Comparison of ENCODE assay signal across 11 mouse cellular contexts in genomic region chr6:91514135-91514534, GRCm38 (mm10). TPM values are rescaled to one million over a fixed set of nuclear protein-coding genes. Genes with fewer than 3 reads are reported as not detected.
DNase-seq lines count a peak whose midpoint lies in the region; ATAC-seq and TF ChIP-seq lines count a peak whose summit lies in the region.
"Had no signal": no experiment of that assay in that cellular context is flagged by ENCODE, and none has a peak within 500 bp of the region (broad histone marks: within the 10 kb centered on the region; RNA-seq: fewer than 3 reads in every experiment).

No protein-coding gene starts in this region.

- H3K9me3 ChIP-seq in hindbrain, embryonic 12.5 days (replicated peaks) = no peaks in the 10 kb centered on the region
- H3K9me3 ChIP-seq in hindbrain, postnatal 0 days (ENCODE audit: low read length) = no peaks in the 10 kb centered on the region
- no peaks in the 10 kb centered on the region for H3K9me3 ChIP-seq in midbrain, embryonic 14.5 days (ENCODE audit: control insufficient read depth, low read length)
- H3K9me3 ChIP-seq in midbrain, embryonic 11.5 days (ENCODE audit: control insufficient read depth, low read length) = no peaks in the 10 kb centered on the region
- H3K9me3 ChIP-seq in limb, embryonic 11.5 days (ENCODE audit: control insufficient read depth, low read length) = no peaks in the 10 kb centered on the region

- peaks cover 23% of the 10 kb centered on the region for H3K4me1 ChIP-seq in hindbrain, embryonic 12.5 days
- 0 out of 2 replicates have a peak, but pooled peaks cover 6% of the 10 kb centered on the region for H3K4me1 ChIP-seq in hindbrain, postnatal 0 days (ENCODE audit: insufficient read depth, low read length)
- H3K4me1 ChIP-seq in midbrain, embryonic 14.5 days (ENCODE audit: control insufficient read depth, insufficient read depth, low read length) = peaks cover 17% of the 10 kb centered on the region
- peaks cover 14% of the 10 kb centered on the region for H3K4me1 ChIP-seq in midbrain, embryonic 11.5 days (ENCODE audit: control insufficient read depth, insufficient read depth, low read length)
- 0 out of 2 replicates have a peak, but pooled peaks cover 3% of the 10 kb centered on the region for H3K4me1 ChIP-seq in limb, embryonic 11.5 days (ENCODE audit: control insufficient read depth, insufficient read depth, low read length)

- no peak for ATAC-seq in hindbrain, embryonic 12.5 days (ENCODE audit: low FRiP score)
- no peak for ATAC-seq in hindbrain, postnatal 0 days
- ATAC-seq in midbrain, embryonic 14.5 days (ENCODE audit: low FRiP score, low TSS enrichment) = no peak
- ATAC-seq in midbrain, embryonic 11.5 days (ENCODE audit: low FRiP score) = no peak
- no peak for ATAC-seq in limb, embryonic 11.5 days (ENCODE audit: insufficient number of reproducible peaks, low FRiP score, low TSS enrichment, low read depth)

- no peak overlapping the region for H3K27ac ChIP-seq in hindbrain, embryonic 12.5 days
- H3K27ac ChIP-seq in hindbrain, postnatal 0 days = no peak overlapping the region
- no peak overlapping the region for H3K27ac ChIP-seq in midbrain, embryonic 14.5 days (replicated peaks; ENCODE audit: low read depth, low read length)
- no peak overlapping the region for H3K27ac ChIP-seq in midbrain, embryonic 11.5 days (ENCODE audit: low read depth, low read length)
- no peak overlapping the region for H3K27ac ChIP-seq in limb, embryonic 11.5 days (replicated peaks; ENCODE audit: low read depth, low read length)

- H3K4me2 ChIP-seq in hindbrain, embryonic 12.5 days (replicated peaks) = 0 out of 2 replicates have a peak overlapping the region, but pooled peaks have one; percentile 74
- no peak overlapping the region for H3K4me2 ChIP-seq in hindbrain, postnatal 0 days (ENCODE audit: low read depth, low read length)
- H3K4me2 ChIP-seq in midbrain, embryonic 14.5 days (ENCODE audit: low read length) = peak overlapping the region; percentile 87; the same call in 1 of the 2 replicates
- no peak overlapping the region for H3K4me2 ChIP-seq in midbrain, embryonic 11.5 days
- peak overlapping the region; percentile 70; the same call in 1 of the 2 replicates for H3K4me2 ChIP-seq in limb, embryonic 11.5 days (ENCODE audit: low read depth, severe bottlenecking)

- no peak overlapping the region for H3K9ac ChIP-seq in hindbrain, embryonic 12.5 days
- H3K9ac ChIP-seq in hindbrain, postnatal 0 days (replicated peaks; ENCODE audit: low read length) = no peak overlapping the region
- peak overlapping the region; percentile 81; the same call in 1 of the 2 replicates for H3K9ac ChIP-seq in midbrain, embryonic 14.5 days (replicated peaks; ENCODE audit: low read length)
- no peak overlapping the region for H3K9ac ChIP-seq in midbrain, embryonic 11.5 days (ENCODE audit: low read length)
- H3K9ac ChIP-seq in limb, embryonic 11.5 days (ENCODE audit: low read length) = no peak overlapping the region

- no peak overlapping the region for H3K4me3 ChIP-seq in hindbrain, embryonic 12.5 days
- no peak overlapping the region for H3K4me3 ChIP-seq in hindbrain, postnatal 0 days (ENCODE audit: low read length)
- H3K4me3 ChIP-seq in midbrain, embryonic 14.5 days (replicated peaks; ENCODE audit: low read depth, low read length) = no peak overlapping the region
- H3K4me3 ChIP-seq in midbrain, embryonic 11.5 days (ENCODE audit: low read depth, low read length) = no peak overlapping the region
- H3K4me3 ChIP-seq in limb, embryonic 11.5 days (ENCODE audit: low read depth, low read length) = no peak overlapping the region

- peaks cover 19% of the 10 kb centered on the region for H3K36me3 ChIP-seq in hindbrain, embryonic 12.5 days
- peaks cover 10% of the 10 kb centered on the region; the same call in 1 of the 2 replicates for H3K36me3 ChIP-seq in hindbrain, postnatal 0 days (ENCODE audit: insufficient read depth, low read length)
- peaks cover 21% of the 10 kb centered on the region for H3K36me3 ChIP-seq in midbrain, embryonic 14.5 days (ENCODE audit: control insufficient read depth, insufficient read depth, low read length)
- peaks cover 6% of the 10 kb centered on the region; the same call in 1 of the 2 replicates for H3K36me3 ChIP-seq in midbrain, embryonic 11.5 days (ENCODE audit: control insufficient read depth, insufficient read depth, low read length)
- peaks cover 8% of the 10 kb centered on the region; the same call in 1 of the 2 replicates for H3K36me3 ChIP-seq in limb, embryonic 11.5 days (ENCODE audit: control insufficient read depth, insufficient read depth, low read length)

- TF ChIP-seq CTCF in hindbrain, postnatal 0 days (IDR thresholded peaks at IDR 0.05; ENCODE audit: low read depth) = no peak

- no peaks in the 10 kb centered on the region for H3K27me3 ChIP-seq in hindbrain, embryonic 12.5 days
- H3K27me3 ChIP-seq in hindbrain, postnatal 0 days (ENCODE audit: insufficient read depth, low read length) = no peaks in the 10 kb centered on the region
- no peaks in the 10 kb centered on the region for H3K27me3 ChIP-seq in midbrain, embryonic 14.5 days (ENCODE audit: control insufficient read depth, insufficient read depth, low read length)
- H3K27me3 ChIP-seq in midbrain, embryonic 11.5 days (ENCODE audit: control insufficient read depth, insufficient read depth, low read length) = no peaks in the 10 kb centered on the region
- no peaks in the 10 kb centered on the region for H3K27me3 ChIP-seq in limb, embryonic 11.5 days (ENCODE audit: control insufficient read depth, insufficient read depth, low read length)

- no peak for DNase-seq in hindbrain, postnatal 0 days (ENCODE audit: low spot score)
- DNase-seq in midbrain, embryonic 14.5 days = no peak
- DNase-seq in midbrain, embryonic 11.5 days (ENCODE audit: low spot score, missing footprints) = no peak
- DNase-seq in limb, embryonic 11.5 days (ENCODE audit: low spot score) = no peak
- no peak for DNase-seq in adrenal gland, adult 8-10 months
- DNase-seq in cerebellum, postnatal 14 days = no peak
- no peak for DNase-seq in left cerebral cortex, adult 18-20 months (ENCODE audit: low spot score in 2 of 2)
- DNase-seq: adrenal gland, postnatal 14 days; cerebellum, adult 18-20 months; kidney, postnatal 25 days had no signal

RNA-seq across cellular contexts. Expression of gene Xpc, which starts 1.6 kb away (rescaled TPM):
- polyA plus RNA-seq in hindbrain, embryonic 12.5 days (2016; fragmentation: Nextera tagmentation; extraction: Ambion mirVana) = 27.3 TPM in 2 replicates
- total RNA-seq in hindbrain, postnatal 0 days (2014; rRNA removed) = 10.8 and 15.9 TPM in 2 replicates
- 11.9 and 14.5 TPM in 2 replicates for polyA plus RNA-seq in hindbrain, postnatal 0 days (2015; fragmentation: Nextera tagmentation; extraction: Ambion mirVana)
- 16.9 and 18.1 TPM in 2 replicates for polyA plus RNA-seq in midbrain, embryonic 14.5 days (2014; fragmentation: Nextera tagmentation; extraction: Ambion mirVana)
- 21.6 and 23.2 TPM in 2 replicates for polyA plus RNA-seq in midbrain, embryonic 11.5 days (2014; fragmentation: Nextera tagmentation; extraction: Ambion mirVana)
- 25.7 and 26.7 TPM in 2 replicates for polyA plus RNA-seq in limb, embryonic 11.5 days (2014; fragmentation: Nextera tagmentation; extraction: Ambion mirVana)
- total RNA-seq in adrenal gland, adult 8-10 months (2022) = 10 to 100 TPM; 19.6 to 24.0 (median 22.6) TPM
- 10 to 100 TPM; 11.5 to 14.9 TPM for total RNA-seq in left cerebral cortex, adult 18-20 months (2021)

RNA-seq across cellular contexts. Expression of gene Lsm3, which starts 1.6 kb away (rescaled TPM):
- 185 and 194 TPM in 2 replicates for polyA plus RNA-seq in hindbrain, embryonic 12.5 days (2016; fragmentation: Nextera tagmentation; extraction: Ambion mirVana)
- total RNA-seq in hindbrain, postnatal 0 days (2014; rRNA removed) = 38.0 and 40.9 TPM in 2 replicates
- 179 and 184 TPM in 2 replicates for polyA plus RNA-seq in hindbrain, postnatal 0 days (2015; fragmentation: Nextera tagmentation; extraction: Ambion mirVana)
- polyA plus RNA-seq in midbrain, embryonic 14.5 days (2014; fragmentation: Nextera tagmentation; extraction: Ambion mirVana) = 174 and 187 TPM in 2 replicates
- polyA plus RNA-seq in midbrain, embryonic 11.5 days (2014; fragmentation: Nextera tagmentation; extraction: Ambion mirVana) = 285 and 305 TPM in 2 replicates
- 415 and 423 TPM in 2 replicates for polyA plus RNA-seq in limb, embryonic 11.5 days (2014; fragmentation: Nextera tagmentation; extraction: Ambion mirVana)
- total RNA-seq in adrenal gland, adult 8-10 months (2022) = 10 to 100 TPM; 29.6 to 42.9 (median 37.4) TPM
- total RNA-seq in left cerebral cortex, adult 18-20 months (2021) = 10 to 100 TPM; 34.9 to 40.0 TPM

RNA-seq across cellular contexts. Expression of gene Tmem43, which starts 40.6 kb away (rescaled TPM):
- polyA plus RNA-seq in hindbrain, embryonic 12.5 days (2016; fragmentation: Nextera tagmentation; extraction: Ambion mirVana) = 57.3 and 57.7 TPM in 2 replicates
- total RNA-seq in hindbrain, postnatal 0 days (2014; rRNA removed) = 72.7 and 79.5 TPM in 2 replicates
- 47.8 and 49.1 TPM in 2 replicates for polyA plus RNA-seq in hindbrain, postnatal 0 days (2015; fragmentation: Nextera tagmentation; extraction: Ambion mirVana)
- polyA plus RNA-seq in midbrain, embryonic 14.5 days (2014; fragmentation: Nextera tagmentation; extraction: Ambion mirVana) = 44.3 and 51.8 TPM in 2 replicates
- polyA plus RNA-seq in midbrain, embryonic 11.5 days (2014; fragmentation: Nextera tagmentation; extraction: Ambion mirVana) = 66.3 and 68.9 TPM in 2 replicates
- polyA plus RNA-seq in limb, embryonic 11.5 days (2014; fragmentation: Nextera tagmentation; extraction: Ambion mirVana) = 56.3 and 66.4 TPM in 2 replicates
- total RNA-seq in adrenal gland, adult 8-10 months (2022) = 10 to 100 TPM; 46.0 to 70.9 (median 60.9) TPM
- 10 to 100 TPM; 29.4 to 30.8 TPM for total RNA-seq in left cerebral cortex, adult 18-20 months (2021)

RNA-seq across cellular contexts. Expression of gene Chchd4, which starts 40.8 kb away (rescaled TPM):
- polyA plus RNA-seq in hindbrain, embryonic 12.5 days (2016; fragmentation: Nextera tagmentation; extraction: Ambion mirVana) = 19.8 and 20.9 TPM in 2 replicates
- total RNA-seq in hindbrain, postnatal 0 days (2014; rRNA removed) = 15.0 and 17.3 TPM in 2 replicates
- polyA plus RNA-seq in hindbrain, postnatal 0 days (2015; fragmentation: Nextera tagmentation; extraction: Ambion mirVana) = 31.1 and 32.1 TPM in 2 replicates
- 31.6 and 38.9 TPM in 2 replicates for polyA plus RNA-seq in midbrain, embryonic 14.5 days (2014; fragmentation: Nextera tagmentation; extraction: Ambion mirVana)
- polyA plus RNA-seq in midbrain, embryonic 11.5 days (2014; fragmentation: Nextera tagmentation; extraction: Ambion mirVana) = 25.3 and 26.7 TPM in 2 replicates
- polyA plus RNA-seq in limb, embryonic 11.5 days (2014; fragmentation: Nextera tagmentation; extraction: Ambion mirVana) = 27.3 and 28.3 TPM in 2 replicates
- total RNA-seq in adrenal gland, adult 8-10 months (2022) = 10 to 100 TPM; 16.6 to 19.3 (median 18.2) TPM
- 10 to 100 TPM; 21.3 to 22.2 TPM for total RNA-seq in left cerebral cortex, adult 18-20 months (2021)

Comparison
In these comparisons a context has a peak if more than half of its experiments do, and no peak if none do; other contexts are left out.
1. H3K4me2 ChIP-seq: peak in hindbrain, embryonic 12.5 days (single experiment), midbrain, embryonic 14.5 days (single experiment) and limb, embryonic 11.5 days (single experiment); none in hindbrain, postnatal 0 days (single experiment) and midbrain, embryonic 11.5 days (single experiment).